Mouse (Mus musculus): Measurements from ENCODE around the gene Plaur. TPM values are rescaled to one million over a fixed set of nuclear protein-coding genes. Genes with fewer than 3 reads are reported as not detected.
A peak's percentile ranks its signal among the peaks of the same experiment; 100 is the strongest.

The Plaur gene
- total RNA-seq, 2 experiments from 2014 or later = 3.5 to 4.0 TPM

DNA sequence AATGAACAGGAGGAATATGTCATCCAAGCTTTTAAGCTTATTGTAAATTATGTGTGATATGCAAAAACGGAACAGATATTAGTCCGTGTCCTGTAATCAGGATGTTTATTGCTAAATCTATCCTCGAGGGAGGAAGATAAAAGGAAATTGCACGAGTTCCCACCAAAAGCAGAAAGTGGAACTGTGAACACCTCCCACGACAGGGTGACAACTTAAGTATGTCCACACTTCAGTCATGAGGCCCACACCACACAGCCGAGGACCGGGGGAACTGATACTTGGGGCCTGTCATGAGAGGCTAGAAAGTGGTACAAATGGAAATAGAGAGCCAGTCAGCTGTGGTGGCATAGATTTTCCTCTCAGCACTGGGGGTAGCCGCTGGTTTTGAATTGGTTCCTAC is 20.0 kb upstream of the Plaur start:
- intact Hi-C loops (cut with DNase I) = loop anchor here (2.0 to 5.0 kb wide), 2 partner anchors 26 to 40 kb away; partner anchors contain the start of gene Cadm4
- no peak for DNase-seq

DNA sequence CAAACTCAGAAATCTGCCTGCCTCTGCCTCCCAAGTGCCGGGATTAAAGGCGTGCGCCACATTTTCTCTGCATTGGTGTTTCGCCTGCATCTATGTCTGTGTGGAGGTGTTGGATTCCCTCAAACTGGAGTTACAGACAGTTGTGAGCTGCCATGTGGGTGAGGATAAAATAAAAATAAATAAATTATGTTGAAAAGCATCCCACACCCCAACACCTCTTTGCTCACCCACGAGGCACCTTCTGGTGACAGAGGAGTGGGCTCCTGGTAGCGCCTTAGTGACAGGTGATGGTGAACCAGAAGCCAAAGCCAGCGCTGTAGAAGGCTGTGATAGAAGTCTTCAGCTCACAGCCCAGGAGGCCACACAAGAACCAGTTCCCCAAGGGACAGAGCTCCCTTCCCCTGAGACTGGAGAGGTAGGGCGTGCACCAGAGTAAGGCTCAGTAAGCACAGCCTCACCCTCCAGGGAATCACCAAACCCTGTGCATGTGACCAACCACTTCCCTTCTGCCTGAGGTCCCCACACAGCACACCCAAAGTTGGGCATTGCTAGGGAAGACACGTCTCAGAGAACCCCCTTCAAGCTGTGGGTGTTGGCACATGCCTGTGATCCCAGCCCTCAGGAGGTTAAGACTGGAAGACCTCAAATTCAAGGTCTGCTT is 16.9 kb upstream of the Plaur start:
- DNase-seq = no peak
- intact Hi-C loops (cut with DNase I) = no loop called here

DNA sequence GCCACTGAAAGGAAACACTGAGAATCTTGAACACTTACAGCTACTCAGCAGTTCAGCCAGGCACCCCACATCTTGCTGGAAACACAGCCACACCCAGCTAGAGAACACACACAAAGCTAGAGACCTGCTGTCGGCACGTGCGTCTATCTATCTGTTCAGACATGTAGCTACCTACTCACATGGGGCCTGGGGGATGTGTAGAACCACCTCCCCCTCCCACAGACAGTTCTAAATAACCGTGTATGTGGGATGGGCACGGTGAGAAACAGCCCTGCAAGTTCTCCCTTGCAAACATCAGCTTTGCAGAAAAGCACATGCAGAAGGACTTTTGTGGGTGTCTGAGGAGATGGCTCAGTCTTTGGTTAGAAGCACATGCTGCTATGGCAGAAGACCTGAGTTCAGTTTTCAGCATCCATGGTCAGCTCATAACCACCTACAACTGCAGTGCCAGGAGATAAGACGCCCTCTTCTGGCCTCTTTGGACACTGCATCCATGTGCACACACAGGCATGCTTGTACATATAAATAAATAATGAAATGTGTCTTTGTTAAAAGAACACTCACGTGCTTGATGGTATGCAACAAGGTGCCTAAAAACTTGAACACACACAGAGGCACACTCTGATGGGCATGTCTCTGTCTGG is 15.5 kb upstream of the Plaur start:
- intact Hi-C loops (cut with DNase I) = no loop called here
- no peak for DNase-seq

DNA sequence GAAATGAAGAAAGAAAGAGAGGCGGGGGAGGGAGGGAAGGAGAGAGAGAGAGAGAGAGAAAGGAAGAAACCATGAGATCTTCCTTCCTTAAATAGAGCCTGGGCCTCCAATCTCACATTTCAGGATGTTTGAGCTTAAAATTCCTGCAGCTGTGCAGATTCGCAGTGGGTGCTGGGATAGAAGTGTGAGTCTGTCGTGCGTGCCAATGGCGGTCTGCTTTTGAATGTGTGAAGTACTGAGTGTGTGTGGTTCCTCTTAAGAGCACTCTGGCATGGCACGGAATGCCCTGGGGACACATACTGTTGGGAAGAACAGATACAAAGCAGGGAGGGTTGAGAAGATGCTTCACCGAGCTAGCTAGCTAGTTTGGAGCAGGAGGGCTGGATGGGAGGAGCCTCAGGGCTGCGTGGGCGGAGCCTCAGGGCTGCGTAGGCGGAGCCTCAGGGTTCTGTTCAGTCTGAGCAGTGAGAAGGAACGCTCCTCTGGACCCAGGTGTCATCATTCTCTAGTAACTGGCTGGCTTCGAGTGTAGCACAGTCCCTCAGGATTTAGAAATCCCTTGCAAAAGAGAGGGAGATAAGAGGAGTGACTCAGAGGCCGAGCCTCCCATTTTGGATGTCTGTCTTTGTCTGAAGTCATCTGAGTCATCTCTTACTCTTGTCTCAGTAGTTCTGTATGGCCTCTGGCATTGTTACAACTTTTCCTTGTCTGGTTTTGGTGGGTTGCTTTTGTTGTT is 13.3 kb upstream of the Plaur start:
- intact Hi-C loops (cut with DNase I) = no loop called here
- no peak for DNase-seq

- no peak for DNase-seq
- intact Hi-C loops (cut with DNase I) = no loop called here
Measured at GRCm38 (mm10) chr7:24450585-24451017, 11.7 kb upstream of the Plaur start.

DNA sequence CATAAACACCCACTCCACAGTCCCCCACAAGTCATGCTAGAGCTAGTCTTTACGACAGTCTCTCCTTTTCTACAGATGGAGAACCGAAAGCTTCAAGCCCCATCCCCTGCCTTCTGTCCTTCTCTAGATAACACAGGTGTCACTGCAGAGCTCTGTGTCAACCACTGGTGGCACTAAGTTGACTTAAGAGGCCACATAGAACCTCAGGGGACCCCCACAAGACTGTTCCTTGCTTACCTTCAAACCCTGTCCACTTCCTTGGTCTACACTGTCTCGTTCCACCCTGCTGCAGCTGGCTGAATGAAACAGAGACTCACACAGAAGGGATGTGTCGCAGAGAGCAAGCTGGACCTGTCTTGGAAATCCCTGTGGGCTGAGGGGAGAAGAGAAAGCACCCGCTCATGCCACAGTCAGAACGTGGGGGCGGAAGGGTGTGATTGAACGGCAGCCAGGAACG is 10.4 kb upstream of the Plaur start, which contains the start of gene Irgc1:
Irgc1 (minus strand) TSS at position 443 of the 457 bp plus-strand sequence.
- intact Hi-C loops (cut with DNase I) = no loop called here
- no peak for DNase-seq

DNA sequence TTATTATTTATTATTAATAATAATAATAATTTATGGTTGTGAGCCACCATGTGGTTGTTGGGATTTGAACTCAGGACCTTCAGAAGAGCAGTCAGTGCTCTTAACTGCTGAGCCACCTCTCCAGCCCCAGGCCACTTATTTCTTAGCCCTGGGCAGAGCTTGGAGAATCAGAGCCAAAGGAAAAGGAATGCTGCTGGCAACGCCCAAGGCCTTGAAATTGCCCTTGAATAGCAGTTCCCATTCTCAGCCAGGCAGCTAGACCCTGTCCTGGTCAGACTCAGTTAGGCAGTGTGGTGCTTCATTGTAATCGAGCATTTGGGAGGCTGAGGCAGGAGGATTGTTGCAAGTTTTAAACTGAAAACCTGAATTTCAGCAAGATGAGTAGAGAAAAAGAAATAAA is 8.1 kb upstream of the Plaur start:
- intact Hi-C loops (cut with DNase I) = no loop called here
- DNase-seq = no peak

DNA sequence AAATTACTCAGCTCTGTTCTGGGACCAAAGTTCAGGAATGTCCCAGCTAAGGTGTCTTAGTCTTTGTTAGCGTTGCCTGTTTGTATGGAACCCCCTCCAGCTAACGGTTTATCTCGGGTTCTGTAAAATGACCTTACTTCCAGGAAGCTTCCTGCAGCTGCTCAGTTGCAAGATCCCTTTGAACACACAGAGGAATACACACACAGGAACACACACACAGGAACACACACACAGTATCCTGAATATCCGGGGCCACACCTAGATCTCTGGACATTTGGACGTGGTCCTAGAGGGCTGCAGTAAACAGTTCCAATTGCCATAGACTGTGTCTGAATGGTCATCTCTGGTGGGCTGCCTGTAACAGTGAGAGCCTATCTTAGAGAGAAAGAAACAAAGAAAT is 6.6 kb upstream of the Plaur start:
- DNase-seq = no peak
- intact Hi-C loops (cut with DNase I) = no loop called here

- intact Hi-C loops (cut with DNase I) = no loop called here
- DNase-seq = no peak
Measured at GRCm38 (mm10) chr7:24457726-24458370, 4.4 kb upstream of the Plaur start.

DNA sequence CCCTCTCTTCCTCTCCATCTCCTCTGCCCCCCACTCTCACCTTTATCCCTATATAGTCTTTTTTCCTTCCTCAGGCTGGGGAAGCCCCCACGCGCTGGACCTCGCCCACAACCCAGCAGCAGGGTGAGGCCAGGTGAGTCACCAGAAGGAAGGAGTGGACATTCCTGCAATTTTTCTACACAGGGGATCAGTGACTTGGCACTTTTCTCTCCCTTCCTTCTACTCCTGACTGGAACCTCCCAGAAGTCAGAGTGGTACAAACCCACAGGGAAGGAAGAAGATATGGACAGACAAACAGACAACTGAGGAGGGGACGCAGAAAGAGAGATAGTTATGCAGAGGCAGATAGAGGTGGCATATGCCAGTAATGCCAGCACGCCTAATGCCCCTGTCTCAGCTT is 2.8 kb upstream of the Plaur start:
- intact Hi-C loops (cut with DNase I) = no loop called here
- DNase-seq = no peak

- DNase-seq = peak; percentile 51 to 53
- intact Hi-C loops (cut with DNase I) = no loop called here
Measured at GRCm38 (mm10) chr7:24459843-24460242, 2.4 kb upstream of the Plaur start.

- intact Hi-C loops (cut with DNase I) = no loop called here
- no peak for DNase-seq
Measured at GRCm38 (mm10) chr7:24461376-24462051, 770 bp upstream of the Plaur start.

GRCm38 (mm10) chr7:24466835-24467234 is 4.6 kb downstream of the Plaur start:
- no peak for DNase-seq
- intact Hi-C loops (cut with DNase I) = no loop called here

- intact Hi-C loops (cut with DNase I) = loop anchor here (2.0 kb wide), 1 partner anchor 25 kb away; no protein-coding TSS in a partner anchor
- DNase-seq = no peak
Measured at GRCm38 (mm10) chr7:24467886-24468285, 5.6 kb downstream of the Plaur start.

DNA sequence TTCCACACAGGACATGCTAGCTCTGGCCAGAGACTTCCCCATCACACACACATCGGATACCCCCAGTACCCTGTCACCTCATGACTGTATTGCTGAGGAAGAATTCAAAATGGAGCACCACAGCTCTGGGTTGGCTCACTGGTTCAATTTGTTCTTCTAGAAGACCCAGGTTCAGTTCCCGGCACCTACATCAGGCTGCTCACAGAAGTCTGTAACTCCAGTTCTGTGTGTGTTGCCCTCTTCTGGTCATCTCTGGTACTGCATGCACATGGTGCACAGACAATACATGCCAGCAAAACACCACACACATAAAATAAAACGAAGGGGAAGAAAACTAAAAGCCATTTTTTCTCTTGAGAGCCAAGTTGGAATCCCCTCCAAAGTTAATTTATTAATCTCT is 6.8 kb downstream of the Plaur start:
- DNase-seq = no peak
- intact Hi-C loops (cut with DNase I) = loop anchor here (2.0 kb wide), 1 partner anchor 26 kb away; no protein-coding TSS in a partner anchor

- DNase-seq = no peak
- intact Hi-C loops (cut with DNase I) = loop anchor here (5.0 to 10.0 kb wide), 2 partner anchors 37 to 194 kb away; partner anchors contain the start of gene Zfp428
Measured at GRCm38 (mm10) chr7:24470356-24470755, 8.1 kb downstream of the Plaur start.

DNA sequence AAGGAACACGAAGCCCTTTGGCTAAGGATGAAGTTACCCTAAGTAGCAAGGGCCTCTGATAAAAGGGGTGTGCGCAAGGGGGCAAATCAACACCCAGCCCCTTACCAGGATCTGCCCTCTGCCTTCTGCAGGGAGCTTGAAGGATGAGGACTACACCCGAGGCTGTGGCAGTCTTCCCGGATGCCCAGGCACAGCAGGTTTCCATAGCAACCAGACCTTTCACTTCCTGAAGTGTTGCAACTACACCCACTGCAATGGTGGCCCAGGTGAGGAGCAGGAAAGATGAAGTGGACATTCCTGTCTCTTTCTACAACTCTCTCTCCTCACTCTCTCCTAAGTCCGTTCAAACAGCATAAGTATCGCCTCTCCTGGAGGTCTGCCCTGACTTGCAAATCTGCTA is 10.2 kb downstream of the Plaur start:
- intact Hi-C loops (cut with DNase I) = loop anchor here (2.0 to 10.0 kb wide), 3 partner anchors 35 to 192 kb away; partner anchors contain the start of gene Zfp428
- no peak for DNase-seq

DNA sequence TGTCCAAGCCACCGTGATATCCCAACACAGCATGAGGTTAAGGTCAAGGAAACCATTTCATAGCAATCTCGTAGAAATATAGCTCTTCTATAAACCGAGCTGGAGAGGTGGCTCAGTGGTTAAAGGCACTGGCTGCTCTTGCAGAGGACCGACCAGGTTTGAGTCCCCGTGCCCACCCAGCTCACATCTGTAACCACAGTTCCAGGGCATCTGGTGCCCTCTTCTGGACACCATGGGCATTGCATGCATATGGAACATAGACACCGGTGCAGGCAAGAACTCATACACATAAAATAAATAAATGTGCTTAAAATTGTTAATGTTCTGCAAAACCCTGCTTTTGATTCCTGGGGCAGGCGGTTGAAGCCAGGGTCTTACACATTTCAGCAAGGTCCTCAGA is 10.7 kb downstream of the Plaur start:
- DNase-seq = peak in 1 of 2 experiments; percentile 15
- intact Hi-C loops (cut with DNase I) = loop anchor here (2.0 to 10.0 kb wide), 3 partner anchors 34 to 192 kb away; partner anchors contain the start of gene Zfp428

DNA sequence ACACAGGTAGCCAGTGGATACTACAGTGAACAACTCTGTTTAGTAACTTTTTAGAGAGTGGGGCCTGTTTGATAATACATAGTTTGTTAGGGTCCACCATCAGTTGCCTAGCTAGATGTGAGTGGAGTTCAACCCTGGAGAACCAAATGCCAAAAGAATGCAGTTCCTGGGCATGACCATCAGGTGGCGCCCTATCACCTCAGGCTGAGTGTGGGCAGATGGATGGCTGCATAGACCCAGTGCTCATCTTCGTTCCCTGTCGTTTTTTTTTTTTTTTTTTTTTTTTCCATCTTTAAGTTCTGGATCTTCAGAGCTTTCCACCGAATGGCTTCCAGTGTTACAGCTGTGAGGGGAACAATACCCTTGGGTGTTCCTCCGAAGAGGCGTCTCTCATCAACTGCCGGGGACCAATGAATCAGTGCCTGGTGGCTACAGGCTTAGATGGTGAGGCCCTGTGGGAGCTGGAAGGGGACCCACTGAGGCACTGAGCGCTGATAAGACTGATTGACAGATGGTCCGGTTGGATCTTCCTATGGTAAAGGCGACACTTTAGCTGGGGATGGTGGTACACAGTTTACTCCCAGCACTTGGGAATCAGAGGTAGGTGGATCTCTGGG is 11.7 kb downstream of the Plaur start:
- intact Hi-C loops (cut with DNase I) = loop anchor here (2.0 to 10.0 kb wide), 3 partner anchors 33 to 191 kb away; partner anchors contain the start of gene Zfp428
- peak; percentile 72 to 80 for DNase-seq

Data from heart, postnatal 14 days (tissue).